Mouse (Mus musculus) lung, postnatal 25 days (tissue): Measurements from ENCODE around the gene Olfr645.

Experiments
- DNase-seq: peaks from one replicate; pipeline ENCODE4 v3.0.0; 2022; ENCODE audit warnings: low spot score

Gene Olfr645

DNA sequence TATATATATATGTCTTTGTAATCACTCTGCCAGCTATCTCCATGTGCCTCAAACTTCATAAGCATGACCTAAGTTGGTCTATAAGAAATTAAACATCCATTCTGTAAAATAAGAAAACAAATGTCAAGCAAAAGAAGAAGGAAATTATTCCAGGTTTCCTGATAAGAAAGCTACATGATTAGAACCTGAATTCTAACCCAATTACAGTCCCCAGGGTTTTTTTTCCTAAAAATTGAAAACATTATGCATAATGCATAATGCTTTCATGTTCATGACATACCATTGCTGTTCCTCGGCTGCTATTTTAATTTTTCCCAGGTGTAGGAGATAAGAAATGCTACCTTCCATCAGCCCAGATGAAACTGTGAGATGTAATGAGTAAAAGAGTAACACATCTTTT, at the start of gene Olfr645:
Olfr645 (minus strand) TSS at position 101 of the 400 bp plus-strand sequence.
- no peak for DNase-seq

- DNase-seq: no peak
Observed at GRCm38 (mm10) chr7:104129726-104130125, 44.5 kb upstream of the Olfr645 start, which contains the start of gene Ubqln5. Gene Ubqln5 (minus strand): TSS chr7:104129826.

- no peak for DNase-seq
Observed at GRCm38 (mm10) chr7:104104757-104104972, 19.4 kb upstream of the Olfr645 start, which contains the start of gene Olfr646. Gene Olfr646 (plus strand): TSS chr7:104104873.

DNA sequence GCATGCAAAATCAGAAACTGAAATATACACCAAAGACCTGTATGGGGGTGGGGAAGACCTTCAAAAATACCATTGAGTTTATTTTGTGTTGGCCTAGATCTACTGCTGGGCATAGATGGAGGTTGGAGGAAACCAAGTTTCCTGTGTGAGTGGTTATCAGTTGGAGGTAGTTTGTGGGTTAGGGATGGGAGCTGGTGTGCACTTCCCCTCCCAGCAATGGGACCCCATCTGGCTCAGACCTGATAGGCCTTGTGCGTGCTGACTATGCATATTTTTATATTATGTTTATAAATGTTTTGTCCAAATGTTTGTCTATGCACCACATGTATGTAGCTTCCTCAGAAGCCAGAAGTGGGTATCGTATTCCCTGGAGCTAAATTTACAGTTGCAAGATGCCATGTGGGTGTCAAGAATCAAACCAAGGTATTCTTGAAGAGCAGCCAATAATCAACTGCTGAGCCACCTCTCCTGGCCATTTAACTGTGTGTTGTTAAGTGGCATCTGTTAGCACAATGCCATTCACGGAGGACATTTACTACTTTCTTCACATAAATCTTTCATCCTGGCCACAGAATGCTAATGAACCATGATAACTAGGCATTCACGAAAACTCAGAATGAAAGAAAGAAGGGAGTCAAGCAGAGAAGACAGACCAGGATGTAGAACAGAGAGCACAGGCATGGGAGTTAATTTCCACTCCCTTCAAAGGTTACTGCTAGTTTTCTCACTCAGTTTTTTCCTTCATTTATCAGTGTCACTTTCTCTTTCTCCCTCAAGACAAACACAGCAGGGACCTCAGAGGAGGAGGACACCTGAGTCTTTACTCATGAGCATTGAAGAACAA, 18.9 kb upstream of the Olfr645 start:
- DNase-seq: no peak

DNA sequence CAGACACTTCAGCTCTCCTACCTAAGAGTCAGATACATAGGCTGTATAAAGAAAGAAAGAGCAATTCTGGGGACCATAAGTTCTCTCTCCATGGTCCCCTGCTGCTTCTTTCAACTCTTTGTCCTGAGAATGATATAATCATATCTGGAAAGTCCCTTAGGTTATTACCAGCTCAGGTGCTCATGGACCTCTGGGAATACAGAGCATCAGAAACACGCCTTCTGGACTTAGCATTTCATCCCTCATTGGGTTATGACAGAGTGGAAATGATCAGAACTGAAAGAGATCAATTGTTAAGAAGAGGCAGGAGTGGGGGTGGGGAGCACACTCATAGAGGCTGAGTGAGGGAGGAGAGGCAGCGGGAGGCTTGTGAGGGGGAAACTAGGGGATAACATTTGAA, 13.5 kb downstream of the Olfr645 start, which contains the start of gene Olfr644:
Olfr644 (minus strand) TSS at position 101 of the 400 bp plus-strand sequence.
- no peak for DNase-seq

GRCm38 (mm10) chr7:104061345-104061744, 23.9 kb downstream of the Olfr645 start, which contains the start of gene 4930516K23Rik:
Gene 4930516K23Rik (minus strand): TSS chr7:104061445.
- no peak for DNase-seq

DNA sequence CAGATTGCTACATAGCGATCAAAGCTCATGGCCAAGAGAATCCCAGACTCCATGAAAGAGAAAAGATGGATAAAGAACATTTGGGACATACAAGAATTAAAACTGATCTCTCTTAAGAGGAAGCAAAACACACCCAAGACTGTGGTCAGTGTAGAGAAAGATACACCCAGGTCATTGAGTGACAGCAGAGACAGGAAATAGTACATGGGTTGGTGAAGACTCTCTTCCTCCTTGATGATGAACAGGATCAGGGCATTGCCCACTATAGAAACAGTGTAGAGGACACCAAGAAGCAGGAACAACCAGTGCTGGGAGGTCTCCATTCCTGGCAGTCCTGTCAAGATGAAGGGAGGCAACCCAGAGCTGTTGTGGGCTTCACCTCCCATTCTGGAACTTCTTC, 26.1 kb downstream of the Olfr645 start:
- no peak for DNase-seq

DNA sequence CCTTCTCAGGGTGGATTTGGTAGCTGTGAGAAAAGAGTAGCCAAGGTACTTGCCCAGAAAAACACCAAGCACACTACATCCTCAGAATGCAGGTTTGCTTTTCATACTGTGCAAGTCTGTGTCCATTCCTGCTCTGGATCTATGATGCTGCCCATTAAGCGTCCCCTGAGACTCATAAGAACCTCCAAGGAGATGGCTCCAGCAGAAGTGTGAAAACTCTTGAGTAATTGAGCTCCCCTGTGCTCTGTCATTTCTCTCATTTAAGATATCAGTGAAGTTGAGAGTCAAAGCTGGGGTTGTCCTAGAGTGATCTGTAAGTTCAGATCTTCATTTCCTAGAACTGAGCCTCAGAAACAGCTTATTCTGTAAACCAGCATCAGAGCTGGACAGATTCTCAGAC, 32.7 kb downstream of the Olfr645 start, which contains the start of gene Olfr642:
Olfr642 (minus strand) TSS at position 101 of the 400 bp plus-strand sequence.
- DNase-seq: no peak

DNA sequence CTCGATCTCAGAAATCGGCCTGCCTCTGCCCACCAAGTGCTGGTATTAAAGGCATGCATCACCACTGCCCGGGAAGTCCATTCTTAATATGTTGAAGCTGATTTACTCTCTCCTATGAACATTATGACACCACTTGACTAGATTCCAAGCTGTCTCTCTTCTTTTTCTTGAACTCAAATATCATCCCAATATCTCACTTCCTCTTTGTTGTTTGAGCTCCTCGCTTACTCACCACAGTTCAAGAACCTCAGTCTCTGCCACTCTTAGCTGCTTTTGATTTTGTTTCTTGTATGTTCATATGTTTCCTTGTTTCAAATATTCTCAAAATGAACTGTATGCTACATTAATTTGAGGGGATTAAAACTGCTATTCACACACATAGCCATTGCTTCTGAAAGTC, 34.5 kb downstream of the Olfr645 start:
- no peak for DNase-seq

- DNase-seq: no peak
Observed at GRCm38 (mm10) chr7:104035145-104035544, 50.1 kb downstream of the Olfr645 start, which contains the start of gene Olfr641. Gene Olfr641 (plus strand): TSS chr7:104035445.
